Mouse (Mus musculus) liver, embryonic 14.5 days (tissue): ENCODE results near the gene Eif5a.

Experiments
- CTCF ChIP-seq: IDR thresholded peaks from 2 replicates; pipeline ENCODE4 v1.5.1; 2016; ENCODE audit warnings: antibody characterized with exemption, low read depth, control low read depth
- EP300 ChIP-seq: IDR thresholded peaks from 2 replicates; pipeline ENCODE4 v1.6.1; 2016; ENCODE audit warnings: antibody characterized with exemption, low read depth

GRCm38 (mm10) chr11:69970775-69971174, 49.0 kb upstream of the Eif5a start:
- no peak for TF ChIP-seq CTCF
- TF ChIP-seq EP300, result no peak
